Mouse (Mus musculus) spleen, adult 2 months (tissue): Measurements from ENCODE around the gene Dlk1. TPM values are rescaled to one million over a fixed set of nuclear protein-coding genes. Genes with fewer than 3 reads are reported as not detected.

ENCODE experiments used
- DNase-seq, 2 experiments: peaks; one replicate each; pipeline versions ENCODE4 v3.0.0 to v3.0.0-alpha.2; 2012 to 2021; ENCODE audit warnings: low spot score in 2 of 2, low read depth in 1 of 2
- H3K27ac ChIP-seq: fragments of 200-500 bp; 2 replicates; pipeline ENCODE4 v1.5.1; 2012; ENCODE audit warnings: low read length, inconsistent platforms; ENCODE audit not compliant: insufficient read depth
- H3K27me3 ChIP-seq: fragments of 200-500 bp; 2 replicates; pipeline ENCODE4 v1.6.1; 2012; ENCODE audit warnings: mild to moderate bottlenecking, moderate library complexity, low read length, inconsistent platforms; ENCODE audit not compliant: control insufficient read depth, insufficient read depth
- H3K36me3 ChIP-seq: fragments of 200-500 bp; 2 replicates; pipeline ENCODE4 v1.6.1; 2012; ENCODE audit warnings: mild to moderate bottlenecking, low read length, inconsistent platforms; ENCODE audit not compliant: control insufficient read depth, insufficient read depth
- H3K4me1 ChIP-seq: fragments of 200-500 bp; 2 replicates; pipeline ENCODE4 v1.6.1; 2011; ENCODE audit warnings: inconsistent platforms; ENCODE audit not compliant: control insufficient read depth, insufficient read depth, insufficient read length
- H3K4me3 ChIP-seq: fragments of 200-500 bp; 2 replicates; pipeline ENCODE4 v1.5.1; 2011; ENCODE audit warnings: mild to moderate bottlenecking, inconsistent platforms; ENCODE audit not compliant: insufficient read depth, insufficient read length; ENCODE audit errors: extremely low read depth
- CTCF ChIP-seq: fragments of 200-500 bp; IDR thresholded peaks from 2 replicates; pipeline ENCODE4 v1.5.1; 2011; ENCODE audit warnings: mild to moderate bottlenecking, inconsistent platforms; ENCODE audit not compliant: insufficient read depth, insufficient read length, insufficient replicate concordance; ENCODE audit errors: extremely low read depth
- POLR2A ChIP-seq: fragments of 200-500 bp; IDR thresholded peaks from 2 replicates; pipeline ENCODE4 v1.6.1; 2011; ENCODE audit warnings: low read depth, low read length, inconsistent platforms
- WGBS: fragments of 180-500 bp; shearing (Covaris S2); methylation state at CpG from one replicate; pipeline ENCODE4 v1.1.7; 2018; 5-methylcytosine and 5-hydroxymethylcytosine counted together
- polyA plus RNA-seq: library from polyadenylated mRNA; depleted of rRNA; stranded (reverse); fragments of >200 nt; gene quantifications from 2 replicates; pipeline ENCODE4 v1.2.3, GENCODE M21; 2012; rRNA removed

Dlk1 gene
- polyA plus RNA-seq: 0.29 and 0.75 TPM in 2 replicates

- peaks cover 5% of the 10 kb centered on the region; the same call in 1 of the 2 replicates for H3K4me1 ChIP-seq
- H3K27me3 ChIP-seq: peaks cover 23% of the 10 kb centered on the region
- no peak within 1 kb of the TSS for H3K27ac ChIP-seq
- H3K4me3 ChIP-seq: no peak within 1 kb of the TSS
- no peaks in the 10 kb centered on the region for H3K36me3 ChIP-seq
- 22% methylated on average over 13 of the region's 13 CpGs for WGBS
- no peak for DNase-seq
- TF ChIP-seq CTCF (no peak), POLR2A (no peak)
These were observed at the start of gene Dlk1 for GRCm38 (mm10) chr12:109452592-109452991. TSS of gene Dlk1 (plus strand) at chr12:109452823.

GRCm38 (mm10) chr12:109402943-109403342 is 49.7 kb upstream of the Dlk1 start:
- 63% methylated on average over 5 of the region's 5 CpGs for WGBS
- TF ChIP-seq CTCF (no peak), POLR2A (no peak)
- Histone ChIP-seq H3K4me1 (no peaks in the 10 kb centered on the region), H3K27ac (no peak overlapping the region), H3K36me3 (no peaks in the 10 kb centered on the region), H3K4me3 (no peak overlapping the region), H3K27me3 (no peaks in the 10 kb centered on the region)
- no peak for DNase-seq

- TF ChIP-seq CTCF (no peak), POLR2A (no peak)
- Histone ChIP-seq H3K4me3 (no peak overlapping the region), H3K4me1 (no peaks in the 10 kb centered on the region), H3K27me3 (no peaks in the 10 kb centered on the region), H3K27ac (no peak overlapping the region), H3K36me3 (no peaks in the 10 kb centered on the region)
- WGBS: 94% methylated on average over 9 of the region's 9 CpGs
- no peak for DNase-seq
These were observed 48.9 kb upstream of the Dlk1 start for GRCm38 (mm10) chr12:109403752-109404151.

GRCm38 (mm10) chr12:109406018-109406417 is 46.6 kb upstream of the Dlk1 start:
- 68% methylated on average over 3 of the region's 3 CpGs for WGBS
- no peak overlapping the region for H3K27ac ChIP-seq
- H3K4me1 ChIP-seq: no peaks in the 10 kb centered on the region
- TF ChIP-seq POLR2A (no peak), CTCF (no peak)
- DNase-seq: no peak
- no peaks in the 10 kb centered on the region for H3K36me3 ChIP-seq
- no peak overlapping the region for H3K4me3 ChIP-seq
- H3K27me3 ChIP-seq: no peaks in the 10 kb centered on the region

GRCm38 (mm10) chr12:109410723-109411122 is 41.9 kb upstream of the Dlk1 start:
- no peak overlapping the region for H3K27ac ChIP-seq
- TF ChIP-seq CTCF: no peak
- no peak for TF ChIP-seq POLR2A
- H3K4me1 ChIP-seq: no peaks in the 10 kb centered on the region
- H3K27me3 ChIP-seq: no peaks in the 10 kb centered on the region
- H3K4me3 ChIP-seq: no peak overlapping the region
- no peak for DNase-seq
- H3K36me3 ChIP-seq: no peaks in the 10 kb centered on the region
- 80% methylated on average over 11 of the region's 11 CpGs for WGBS

GRCm38 (mm10) chr12:109411172-109412070 is 41.2 kb upstream of the Dlk1 start:
- TF ChIP-seq POLR2A: no peak
- no peak for TF ChIP-seq CTCF
- H3K27me3 ChIP-seq: no peaks in the 10 kb centered on the region
- no peak for DNase-seq
- no peaks in the 10 kb centered on the region for H3K4me1 ChIP-seq
- WGBS: 82% methylated on average over 9 of the region's 9 CpGs
- no peaks in the 10 kb centered on the region for H3K36me3 ChIP-seq
- no peak overlapping the region for H3K4me3 ChIP-seq
- H3K27ac ChIP-seq: no peak overlapping the region

GRCm38 (mm10) chr12:109412071-109412440 is 40.6 kb upstream of the Dlk1 start:
- Histone ChIP-seq H3K4me3 (no peak overlapping the region), H3K4me1 (no peaks in the 10 kb centered on the region), H3K36me3 (no peaks in the 10 kb centered on the region), H3K27me3 (no peaks in the 10 kb centered on the region), H3K27ac (no peak overlapping the region)
- no peak for DNase-seq
- WGBS: 79% methylated on average over 8 of the region's 8 CpGs
- no peak for TF ChIP-seq CTCF
- no peak for TF ChIP-seq POLR2A
